11 mouse cellular contexts compared by ENCODE assay signal in the genomic region with DNA sequence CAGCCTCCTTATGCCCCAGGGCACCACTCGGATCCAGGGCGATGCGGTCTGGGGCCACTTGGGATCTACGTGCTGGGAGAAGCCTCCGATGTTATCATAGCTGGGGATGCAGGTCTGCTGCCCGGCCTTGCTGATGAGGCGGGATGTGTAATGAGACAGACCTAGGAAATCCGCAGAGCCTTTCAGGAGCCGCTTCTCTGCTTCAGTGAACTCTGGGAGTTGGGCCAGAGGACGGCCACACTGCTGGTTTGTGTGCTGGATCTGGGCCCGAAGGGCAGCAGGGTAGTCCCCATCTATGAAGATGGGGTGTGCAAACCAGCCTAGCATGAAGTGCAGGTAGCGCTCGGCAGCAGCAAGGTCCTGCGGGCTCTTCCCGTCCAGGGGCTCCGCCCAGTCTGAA. TPM values are rescaled to one million over a fixed set of nuclear protein-coding genes. Genes with fewer than 3 reads are reported as not detected.
DNase-seq lines count a peak whose midpoint lies in the region; ATAC-seq and TF ChIP-seq lines count a peak whose summit lies in the region.
"Had no signal": no experiment of that assay in that cellular context is flagged by ENCODE, and none has a peak within 500 bp of the region (broad histone marks: within the 10 kb centered on the region; RNA-seq: fewer than 3 reads in every experiment).

No protein-coding gene starts in this region.

- H3K9ac ChIP-seq in forebrain, postnatal 0 days: 0 out of 2 replicates have a peak overlapping the region, but pooled peaks have one; percentile 0
- H3K9ac ChIP-seq in heart, embryonic 11.5 days (ENCODE audit: low read depth, low read length): no peak overlapping the region

- no peaks in the 10 kb centered on the region for H3K4me1 ChIP-seq in forebrain, postnatal 0 days (ENCODE audit: insufficient read depth)
- no peaks in the 10 kb centered on the region for H3K4me1 ChIP-seq in heart, embryonic 11.5 days (ENCODE audit: control insufficient read depth, insufficient read depth, low read length)

- peak; percentile 8 for DNase-seq in adrenal gland, postnatal 25 days
- no peak for DNase-seq in adrenal gland, adult 2 months
- peak; percentile 29 for DNase-seq in ovary, adult 18-20 months (ENCODE audit: low spot score)
- no peak for DNase-seq in ovary, postnatal 10 days (ENCODE audit: low spot score)
- DNase-seq in forebrain, postnatal 0 days: peak; percentile 54
- peak; percentile 25 for DNase-seq in ovary, postnatal 14 days (ENCODE audit: low spot score)
- no peak for DNase-seq in gastrocnemius, adult 8-10 months (ENCODE audit: low spot score in 2 of 2)
- DNase-seq: embryo, embryonic 11 days; heart, adult 18-20 months had no signal

- H3K9me3 ChIP-seq in forebrain, postnatal 0 days (ENCODE audit: low read length): no peaks in the 10 kb centered on the region
- H3K9me3 ChIP-seq in heart, embryonic 11.5 days (replicated peaks; ENCODE audit: control insufficient read depth, low read length): no peaks in the 10 kb centered on the region

- no peak overlapping the region for H3K27ac ChIP-seq in forebrain, postnatal 0 days (ENCODE audit: low read depth, low read length)
- no peak overlapping the region for H3K27ac ChIP-seq in heart, embryonic 11.5 days (ENCODE audit: low read depth, low read length)

- no peak overlapping the region for H3K4me3 ChIP-seq in forebrain, postnatal 0 days (ENCODE audit: low read depth, low read length)
- H3K4me3 ChIP-seq in heart, embryonic 11.5 days (ENCODE audit: low read depth, low read length): no peak overlapping the region

- peak; percentile 60; the same call in 1 of the 2 replicates for ATAC-seq in forebrain, postnatal 0 days
- no peak for ATAC-seq in heart, embryonic 11.5 days (replicated peaks; ENCODE audit: insufficient number of reproducible peaks, low FRiP score, low TSS enrichment)
- ATAC-seq: lung, postnatal 0 days had no signal

- TF ChIP-seq CTCF in forebrain, postnatal 0 days (IDR thresholded peaks at IDR 0.05; ENCODE audit: low read depth): no peak

- no peaks in the 10 kb centered on the region for H3K27me3 ChIP-seq in forebrain, postnatal 0 days (ENCODE audit: insufficient read depth, low read length)
- H3K27me3 ChIP-seq in heart, embryonic 11.5 days (ENCODE audit: control insufficient read depth, insufficient read depth, low read length): no peaks in the 10 kb centered on the region

- H3K4me2 ChIP-seq in forebrain, postnatal 0 days (ENCODE audit: low read depth): peak overlapping the region; percentile 20; the same call in 1 of the 2 replicates
- no peak overlapping the region for H3K4me2 ChIP-seq in heart, embryonic 11.5 days

- 54% methylated on average over 16 of the region's 16 CpGs for WGBS in forebrain, postnatal 0 days
- WGBS in heart, embryonic 11.5 days (ENCODE audit: insufficient replicate concordance): 86% methylated on average over 16 of the region's 16 CpGs

- H3K36me3 ChIP-seq in forebrain, postnatal 0 days (ENCODE audit: insufficient read depth): no peaks in the 10 kb centered on the region
- no peaks in the 10 kb centered on the region; the same call in 1 of the 2 replicates for H3K36me3 ChIP-seq in heart, embryonic 11.5 days (ENCODE audit: control insufficient read depth, insufficient read depth, low read length)

RNA-seq across cellular contexts. Expression of gene Lct, which starts 24.2 kb away (rescaled TPM):
- 0.12 and 0.14 TPM in 2 replicates for total RNA-seq in adrenal gland, postnatal 25 days (2021)
- under 1 TPM; 0.06 to 0.07 TPM for total RNA-seq in adrenal gland, adult 2 months (2021)
- polyA plus RNA-seq in adrenal gland, adult 2 months (2012; rRNA removed): 0.02 and 0.04 TPM in 2 replicates
- total RNA-seq in forebrain, postnatal 0 days (2014; rRNA removed): 0.46 and 0.86 TPM in 2 replicates
- polyA plus RNA-seq in forebrain, postnatal 0 days (2015; fragmentation: Nextera tagmentation; extraction: Ambion mirVana): 0.11 and 0.35 TPM in 2 replicates
- total RNA-seq in gastrocnemius, adult 8-10 months (2022): not detected
- 0.03 TPM in 1 of 2 replicates, not detected in the other for polyA plus RNA-seq in heart, embryonic 11.5 days (2014; fragmentation: Nextera tagmentation; extraction: Ambion mirVana)
- total RNA-seq: heart, adult 18-20 months had no signal
- polyA plus RNA-seq: lung, postnatal 0 days had no signal

RNA-seq across cellular contexts. Expression of gene Mcm6, which starts 55.6 kb away (rescaled TPM):
- 42.8 and 44.0 TPM in 2 replicates for total RNA-seq in adrenal gland, postnatal 25 days (2021)
- 10 to 100 TPM; 15.7 to 17.6 TPM for total RNA-seq in adrenal gland, adult 2 months (2021)
- 4.0 and 4.3 TPM in 2 replicates for polyA plus RNA-seq in adrenal gland, adult 2 months (2012; rRNA removed)
- total RNA-seq in forebrain, postnatal 0 days (2014; rRNA removed): 33.7 and 52.4 TPM in 2 replicates
- 35.2 and 40.5 TPM in 2 replicates for polyA plus RNA-seq in forebrain, postnatal 0 days (2015; fragmentation: Nextera tagmentation; extraction: Ambion mirVana)
- total RNA-seq in gastrocnemius, adult 8-10 months (2022): 1 to 10 TPM; 1.7 to 2.2 (median 1.9) TPM
- 192 and 204 TPM in 2 replicates for polyA plus RNA-seq in heart, embryonic 11.5 days (2014; fragmentation: Nextera tagmentation; extraction: Ambion mirVana)

Comparison
In these comparisons a context has a peak if more than half of its experiments do, and no peak if none do; other contexts are left out.
1. DNase-seq: peak in adrenal gland, postnatal 25 days (single experiment), ovary, adult 18-20 months (single experiment), forebrain, postnatal 0 days (single experiment) and ovary, postnatal 14 days (single experiment); none in adrenal gland, adult 2 months (single experiment), ovary, postnatal 10 days (single experiment) and gastrocnemius, adult 8-10 months (0 of 2).
2. RNA of gene Mcm6, which starts 55.6 kb away (total RNA-seq): 33.7 to 52.4 TPM in forebrain, postnatal 0 days, 42.8 to 44.0 TPM in adrenal gland, postnatal 25 days and 15.7 to 17.6 TPM in adrenal gland, adult 2 months; 1.7 to 2.2 TPM in gastrocnemius, adult 8-10 months; every median in the first group is over 4 times any median in the second.